Mouse (Mus musculus) CH12.LX (cell line): Measurements from ENCODE around the gene Ccer1. TPM values are rescaled to one million over a fixed set of nuclear protein-coding genes. Genes with fewer than 3 reads are reported as not detected.

Experiments
- DNase-seq: peaks from one replicate; pipeline ENCODE4 v3.0.0-alpha.2; 2013; ENCODE audit errors: extremely low read depth
- H3K27ac ChIP-seq: 2 replicates; pipeline ENCODE4 v1.5.1; 2012; ENCODE audit warnings: low read depth, mild to moderate bottlenecking, control low read depth, moderate library complexity; ENCODE audit not compliant: insufficient read depth
- H3K27me3 ChIP-seq: replicated peaks from 2 replicates; pipeline ENCODE3; 2012; ENCODE audit warnings: inconsistent platforms
- H3K36me3 ChIP-seq, 2 experiments: replicated peaks in 1 of 2; 2 replicates each; pipeline versions ENCODE3 to v1.6.1; 2012; ENCODE audit warnings: inconsistent platforms in 1 of 2, low read length in 1 of 2, mild to moderate bottlenecking in 1 of 2, mixed read lengths in 1 of 2, moderate library complexity in 1 of 2; ENCODE audit not compliant: control insufficient read depth in 1 of 2, insufficient read depth in 1 of 2
- H3K4me1 ChIP-seq, 2 experiments: 2 replicates each; pipeline ENCODE4 v1.6.1; 2012; ENCODE audit warnings: inconsistent platforms in 1 of 2, moderate library complexity in 1 of 2; ENCODE audit not compliant: insufficient read depth in 2 of 2, control insufficient read depth in 1 of 2
- H3K4me2 ChIP-seq: 2 replicates; pipeline ENCODE4 v1.6.1; 2012; ENCODE audit warnings: low read depth, mild to moderate bottlenecking, control low read depth; ENCODE audit not compliant: poor library complexity, insufficient read depth, severe bottlenecking
- H3K4me3 ChIP-seq, 3 experiments: fragments of 150-350 bp in 1 of 3; sonication (generic) in 1 of 3; replicated peaks in 1 of 3; 2 replicates each; pipeline versions ENCODE3 to v1.5.1; 2011 to 2012; ENCODE audit warnings: low read depth in 2 of 3, low read length in 2 of 3, mild to moderate bottlenecking in 2 of 3, moderate library complexity in 2 of 3, control low read depth in 1 of 3, improper control_type of control experiment in 1 of 3, inconsistent platforms in 1 of 3, mixed read lengths in 1 of 3; ENCODE audit not compliant: poor library complexity in 1 of 3
- H3K79me2 ChIP-seq: replicated peaks from 2 replicates; pipeline ENCODE4 v1.6.1; 2012; ENCODE audit warnings: mild to moderate bottlenecking, moderate library complexity; ENCODE audit not compliant: control insufficient read depth, poor library complexity, insufficient read depth, severe bottlenecking; ENCODE audit errors: extremely low read depth
- H3K9ac ChIP-seq: 2 replicates; pipeline ENCODE4 v1.6.1; 2012; ENCODE audit warnings: low read depth, mild to moderate bottlenecking, control low read depth, moderate library complexity; ENCODE audit not compliant: insufficient read depth
- H3K9me3 ChIP-seq: replicated peaks from 2 replicates; pipeline ENCODE3; 2012; ENCODE audit warnings: low read length, inconsistent platforms, mixed read lengths
- BHLHE40 ChIP-seq: IDR thresholded peaks from 2 replicates; pipeline ENCODE4 v1.6.1; 2011; ENCODE audit warnings: mild to moderate bottlenecking, low read depth, low read length, improper control_type of control experiment
- CHD1 ChIP-seq: IDR thresholded peaks from 2 replicates; pipeline ENCODE4 v1.6.1; 2012; ENCODE audit warnings: low read depth, low read length, improper control_type of control experiment, inconsistent platforms
- CTCF ChIP-seq, 2 experiments: IDR thresholded peaks in 1 of 2; conservative IDR thresholded peaks in 1 of 2; 2 replicates each; pipeline ENCODE4 v1.5.1; 2011 to 2012; ENCODE audit warnings: low read depth in 2 of 2, low read length in 2 of 2, improper control_type of control experiment in 1 of 2, inconsistent platforms in 1 of 2, mild to moderate bottlenecking in 1 of 2, moderate library complexity in 1 of 2
- ELF1 ChIP-seq: IDR thresholded peaks from 2 replicates; pipeline ENCODE4 v1.6.1; 2014; ENCODE audit warnings: low read depth, mild to moderate bottlenecking, inconsistent platforms, low read length, improper control_type of control experiment
- EP300 ChIP-seq: IDR thresholded peaks from 2 replicates; pipeline ENCODE4 v1.6.1; 2011; ENCODE audit warnings: low read length, improper control_type of control experiment
- HCFC1 ChIP-seq: IDR thresholded peaks from 2 replicates; pipeline ENCODE4 v1.6.1; 2012; ENCODE audit warnings: low read depth, mild to moderate bottlenecking, inconsistent platforms, low read length, improper control_type of control experiment
- IRF4 ChIP-seq: IDR thresholded peaks from 2 replicates; pipeline ENCODE4 v1.6.1; 2014; ENCODE audit warnings: low read depth, mild to moderate bottlenecking, inconsistent platforms, low read length, improper control_type of control experiment
- KAT2A ChIP-seq: IDR thresholded peaks from 2 replicates; pipeline ENCODE4 v1.6.1; 2012; ENCODE audit warnings: low read length, improper control_type of control experiment, inconsistent platforms; ENCODE audit not compliant: insufficient replicate concordance
- MAZ ChIP-seq: IDR thresholded peaks from 2 replicates; pipeline ENCODE4 v1.6.1; 2012; ENCODE audit warnings: low read depth, mild to moderate bottlenecking, inconsistent platforms, low read length, improper control_type of control experiment, moderate library complexity
- MEF2A ChIP-seq: IDR thresholded peaks from 2 replicates; pipeline ENCODE4 v1.6.1; 2014; ENCODE audit warnings: low read depth, mild to moderate bottlenecking, inconsistent platforms, low read length, improper control_type of control experiment, borderline replicate concordance
- MXI1 ChIP-seq: IDR thresholded peaks from 2 replicates; pipeline ENCODE4 v1.6.1; 2011; ENCODE audit warnings: mild to moderate bottlenecking, low read depth, low read length, improper control_type of control experiment
- PAX5 ChIP-seq: IDR thresholded peaks from 2 replicates; pipeline ENCODE4 v1.6.1; 2012; ENCODE audit warnings: low read length, inconsistent platforms, mixed read lengths
- POLR2A ChIP-seq: IDR thresholded peaks from 2 replicates; pipeline ENCODE4 v1.6.1; 2011; ENCODE audit warnings: low read depth, mild to moderate bottlenecking, improper control_type of control experiment, low read length
- RAD21 ChIP-seq: IDR thresholded peaks from 2 replicates; pipeline ENCODE4 v1.6.1; 2011; ENCODE audit warnings: low read depth, mild to moderate bottlenecking, low read length, improper control_type of control experiment, moderate library complexity
- SIN3A ChIP-seq: IDR thresholded peaks from 2 replicates; pipeline ENCODE4 v1.6.1; 2012; ENCODE audit warnings: low read length, improper control_type of control experiment, inconsistent platforms
- SMC3 ChIP-seq: IDR thresholded peaks from 2 replicates; pipeline ENCODE4 v1.6.1; 2011; ENCODE audit warnings: low read depth, low read length, improper control_type of control experiment
- TBP ChIP-seq: conservative IDR thresholded peaks from 2 replicates; pipeline ENCODE4 v1.6.1; 2011; ENCODE audit warnings: low read depth, low read length, improper control_type of control experiment
- TCF12 ChIP-seq: IDR thresholded peaks from 2 replicates; pipeline ENCODE4 v1.6.1; 2014; ENCODE audit warnings: low read depth, mild to moderate bottlenecking, inconsistent platforms, low read length, improper control_type of control experiment
- USF1 ChIP-seq: IDR thresholded peaks from 2 replicates; pipeline ENCODE4 v1.6.1; 2014; ENCODE audit warnings: low read depth, mild to moderate bottlenecking, inconsistent platforms, low read length, improper control_type of control experiment
- ZNF384 ChIP-seq: IDR thresholded peaks from 2 replicates; pipeline ENCODE4 v1.6.1; 2012; ENCODE audit warnings: low read depth, low read length, improper control_type of control experiment, inconsistent platforms
- dilution Hi-C: fragments of 300-500 bp; cut with MboI; formaldehyde crosslinking; loops from 2 replicates; pipeline ENCODE4 v1.14.3; 2020; ENCODE audit warnings: low sequenced_read_pairs; ENCODE audit not compliant: extremely low pct_unique_long_range_greater_than_20kb, extremely low pct_ligation_motif_present
- in situ Hi-C: fragments of 300-500 bp; cut with MboI; formaldehyde crosslinking; loops from 3 replicates; pipeline ENCODE4 v1.14.3; 2019; ENCODE audit warnings: low sequenced_read_pairs, low pct_ligation_motif_present, low pct_unique_long_range_greater_than_20kb, mixed read lengths
- polyA plus RNA-seq: library from polyadenylated mRNA; unstranded; fragments of >175 nt; gene quantifications from 2 replicates; pipeline ENCODE4 v1.2.1, GENCODE M21; 2012; ENCODE audit warnings: low read depth; ENCODE audit not compliant: insufficient read length
- total RNA-seq, 2 experiments: library from RNA; depleted of rRNA; stranded (reverse); fragments of 300-350 nt in 1 of 2; fragments of >200 nt in 1 of 2; gene quantifications; 2 replicates each; pipeline ENCODE4 v1.2.3; 2012 to 2014

Ccer1 gene
- total and polyA plus RNA-seq, 3 experiments = not detected

DNA sequence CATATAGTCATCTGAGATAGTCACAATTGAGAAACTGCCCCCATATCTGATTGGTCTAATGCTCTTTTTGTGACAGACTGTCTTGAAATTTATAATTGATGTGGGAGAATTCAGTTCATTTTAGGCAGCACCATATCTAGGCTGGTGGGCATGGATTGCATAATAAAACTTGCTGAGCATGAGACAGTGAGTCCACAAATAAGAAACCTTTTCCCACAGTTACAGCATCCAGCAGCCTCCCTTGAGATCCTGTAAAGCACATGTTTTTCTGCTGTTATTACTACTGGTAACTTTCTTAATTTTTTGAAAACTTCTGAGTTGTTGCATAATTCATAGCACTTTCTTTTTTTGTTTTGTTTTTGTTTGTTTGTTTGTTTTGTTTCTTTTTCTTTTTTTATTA, 9.9 kb upstream of the Ccer1 start:
- Histone ChIP-seq H3K27me3 (no peaks in the 10 kb centered on the region), H3K9me3 (no peaks in the 10 kb centered on the region), H3K79me2 (no peaks in the 10 kb centered on the region), H3K27ac (no peak overlapping the region), H3K4me1 (no peaks in the 10 kb centered on the region), H3K36me3 (no peaks in the 10 kb centered on the region), H3K4me3 (no peak overlapping the region), H3K9ac (no peak overlapping the region), H3K4me2 (no peak overlapping the region)
- dilution Hi-C loops (no loop called here), in situ Hi-C loops (loop anchor here (10.0 kb wide), 1 partner anchor 308 kb away; no protein-coding TSS in a partner anchor)
- TF ChIP-seq MXI1 = no peak
- TF ChIP-seq POLR2A = no peak
- TF ChIP-seq SIN3A = no peak
- TF ChIP-seq CHD1 = no peak
- no peak for DNase-seq

DNA sequence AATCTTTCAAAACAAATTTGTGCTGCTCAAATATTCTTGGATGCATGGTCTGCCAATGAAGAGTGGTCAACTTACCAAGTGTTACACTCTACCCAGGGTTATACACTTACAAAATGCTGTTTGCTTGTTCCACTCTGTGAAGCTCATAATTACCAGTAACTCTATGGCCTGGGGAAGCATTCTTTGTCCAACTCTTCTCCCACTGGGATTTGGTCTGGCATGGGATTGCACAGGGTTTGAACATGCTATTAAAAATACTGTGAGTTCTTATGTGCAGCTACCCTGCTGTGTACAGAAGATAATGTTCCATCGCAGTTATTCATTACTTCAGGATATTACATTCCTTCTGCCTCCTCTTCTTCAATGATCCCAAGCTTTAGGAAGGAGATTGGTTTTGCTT, 5.7 kb upstream of the Ccer1 start:
- H3K79me2 ChIP-seq = no peaks in the 10 kb centered on the region
- no peaks in the 10 kb centered on the region for H3K27me3 ChIP-seq
- no peak for DNase-seq
- no peaks in the 10 kb centered on the region for H3K36me3 ChIP-seq
- H3K27ac ChIP-seq = no peak overlapping the region
- no peak overlapping the region for H3K4me2 ChIP-seq
- no peaks in the 10 kb centered on the region for H3K9me3 ChIP-seq
- no peak overlapping the region for H3K9ac ChIP-seq
- dilution Hi-C loops = no loop called here
- no peak overlapping the region for H3K4me3 ChIP-seq
- in situ Hi-C loops = loop anchor here (10.0 kb wide), 1 partner anchor 312 kb away; no protein-coding TSS in a partner anchor
- H3K4me1 ChIP-seq = no peaks in the 10 kb centered on the region
- no peak for TF ChIP-seq TCF12
- TF ChIP-seq MEF2A = no peak
- TF ChIP-seq IRF4 = no peak
- TF ChIP-seq CHD1 = no peak
- TF ChIP-seq PAX5 = no peak
- no peak for TF ChIP-seq KAT2A
- TF ChIP-seq BHLHE40 = no peak
- no peak for TF ChIP-seq SIN3A
- TF ChIP-seq EP300 = no peak
- no peak for TF ChIP-seq MAZ
- no peak for TF ChIP-seq ELF1
- no peak for TF ChIP-seq POLR2A
- TF ChIP-seq ZNF384 = no peak
- no peak for TF ChIP-seq TBP
- TF ChIP-seq USF1 = no peak

DNA sequence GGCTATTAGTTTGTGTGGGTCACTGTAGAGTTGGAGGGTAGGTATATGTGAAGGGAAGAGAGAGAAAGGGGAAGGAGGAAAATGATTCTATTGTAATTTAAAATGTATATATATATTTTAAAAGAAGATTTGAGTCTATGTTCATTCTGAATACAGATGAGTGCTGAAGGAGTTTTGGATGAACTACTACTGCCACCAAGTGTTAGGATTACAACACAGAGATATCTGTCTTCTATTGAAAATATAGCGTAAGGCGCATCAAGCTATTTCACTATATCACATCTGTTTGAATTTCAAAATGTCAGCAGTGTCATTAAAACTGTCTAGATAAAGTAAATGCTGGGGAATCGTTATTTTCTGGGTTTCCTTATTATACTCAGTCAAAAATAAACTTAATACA, 3.4 kb upstream of the Ccer1 start:
- H3K4me2 ChIP-seq = no peak overlapping the region
- no peaks in the 10 kb centered on the region for H3K4me1 ChIP-seq
- H3K36me3 ChIP-seq = no peaks in the 10 kb centered on the region
- peak in 1 of 2 experiments; percentile 57; a peak in 2 of 4 replicates for TF ChIP-seq CTCF (conservative IDR thresholded peaks at IDR 0.05 in 1 of 2, IDR thresholded peaks at IDR 0.05 in 1 of 2; ENCODE audit: low read depth in 2 of 2, low read length in 2 of 2)
- peak; percentile 26; the same call in 1 of the 2 replicates for TF ChIP-seq SMC3
- peak; percentile 61 for TF ChIP-seq RAD21
- TF ChIP-seq HCFC1 = no peak
- H3K79me2 ChIP-seq = no peaks in the 10 kb centered on the region
- in situ Hi-C loops (loop anchor here (10.0 kb wide), 1 partner anchor 315 kb away; no protein-coding TSS in a partner anchor), dilution Hi-C loops (no loop called here)
- no peaks in the 10 kb centered on the region for H3K27me3 ChIP-seq
- no peak overlapping the region for H3K27ac ChIP-seq
- no peaks in the 10 kb centered on the region for H3K9me3 ChIP-seq
- H3K4me3 ChIP-seq = no peak overlapping the region
- no peak overlapping the region for H3K9ac ChIP-seq
- DNase-seq = peak; percentile 10
